Mouse (Mus musculus) ES-Bruce4 (cell line): ENCODE measurements at regions not wholly inside any gene's neighbourhood (a gene's known extent, or its start where the extent isn't known, plus 50 kb on each side); places are given as distances from the start of the nearest gene placed in this dataset.

Experiments used
- CTCF ChIP-seq: IDR thresholded peaks from one replicate; pipeline ENCODE4 v1.8.1; 2011; ENCODE audit warnings: low read depth, low read length
- POLR2A ChIP-seq: IDR thresholded peaks from one replicate; pipeline ENCODE4 v1.8.1; 2011; ENCODE audit warnings: low read length; ENCODE audit not compliant: insufficient read depth

GRCm38 (mm10) chr13:103589646-103590045 is 184.8 kb downstream of the Srek1 start:
- TF ChIP-seq POLR2A (no peak), CTCF (no peak)
